Mouse (Mus musculus) kidney, postnatal 25 days (tissue): ENCODE data around the gene Hba-a1.

Source experiments
- DNase-seq, 2 experiments: peaks; one replicate each; pipeline ENCODE4 v3.0.0; 2021; ENCODE audit warnings: mixed read lengths in 2 of 2

The Hba-a1 gene

GRCm38 (mm10) chr11:32297866-32298531, 14.7 kb downstream of the Hba-a1 start:
- no peak for DNase-seq

GRCm38 (mm10) chr11:32298532-32298918, 15.2 kb downstream of the Hba-a1 start:
- DNase-seq = no peak

DNA sequence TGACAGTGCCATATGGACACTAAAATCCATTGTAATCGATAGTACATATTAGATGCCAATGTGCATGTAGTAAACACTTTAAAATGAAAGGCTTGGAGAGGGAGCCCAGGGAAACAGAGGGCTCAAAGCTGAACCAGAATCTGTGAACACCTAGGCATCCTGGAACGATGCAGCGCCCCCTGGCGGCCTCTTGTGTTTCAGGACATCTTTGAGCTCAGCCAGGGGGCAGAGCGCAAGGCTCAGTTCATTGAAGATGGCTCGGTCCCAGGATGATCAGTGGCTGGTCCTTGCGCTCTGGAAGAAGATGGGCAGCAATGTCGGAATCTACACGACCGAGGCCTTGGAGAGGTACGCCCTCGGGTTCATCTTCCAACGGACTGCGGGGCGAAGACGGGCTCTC, 16.6 kb downstream of the Hba-a1 start, which contains the start of gene Hbq1a:
TSS of gene Hbq1a (plus strand) at position 205 of the 400 bp plus-strand sequence.
- DNase-seq = peak; percentile 68 to 78

- no peak for DNase-seq
These were observed 17.3 kb downstream of the Hba-a1 start for GRCm38 (mm10) chr11:32300279-32301267.

DNA sequence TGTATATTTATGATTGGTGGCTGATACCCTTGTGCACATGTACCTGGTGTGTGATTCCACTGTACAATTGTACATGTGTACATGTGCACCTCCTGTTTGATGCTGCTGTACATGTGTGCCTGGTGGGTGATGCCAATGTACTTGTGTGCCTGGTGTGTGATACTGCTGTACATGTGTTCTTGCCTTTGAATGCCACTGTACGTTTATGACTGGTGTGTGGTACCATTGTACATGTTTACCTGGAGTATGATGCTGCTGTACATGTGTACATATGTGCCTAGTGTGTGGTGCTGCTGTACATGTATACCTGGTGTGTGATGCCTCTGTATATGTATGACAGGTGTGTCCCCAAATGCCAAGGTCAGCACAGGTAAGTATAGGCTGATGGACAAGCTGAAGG, 18.2 kb downstream of the Hba-a1 start:
- DNase-seq = no peak

GRCm38 (mm10) chr11:32302824-32303419, 19.6 kb downstream of the Hba-a1 start:
- DNase-seq = no peak

DNA sequence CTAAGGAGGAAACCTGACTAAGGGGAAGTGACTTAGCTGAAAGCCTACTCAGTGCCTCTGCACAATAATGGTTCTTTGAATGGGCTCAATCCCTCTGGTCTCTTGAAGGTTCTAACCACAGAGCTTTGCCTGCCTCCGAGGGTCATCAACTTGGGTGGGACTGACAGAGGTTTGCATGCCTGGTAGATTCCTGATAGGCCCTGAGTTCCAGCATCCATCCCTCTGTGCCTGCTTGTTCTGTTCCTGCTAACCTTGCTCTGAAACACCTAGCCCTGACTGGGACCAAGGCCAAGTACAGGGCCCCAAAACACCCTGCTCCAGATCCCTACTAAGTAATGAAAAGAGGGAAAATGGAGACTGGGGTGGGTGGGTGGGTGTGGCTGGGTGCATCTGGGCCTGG, 20.1 kb downstream of the Hba-a1 start:
- DNase-seq = no peak

- no peak for DNase-seq
These were observed 23.7 kb downstream of the Hba-a1 start for GRCm38 (mm10) chr11:32307006-32307405.

DNA sequence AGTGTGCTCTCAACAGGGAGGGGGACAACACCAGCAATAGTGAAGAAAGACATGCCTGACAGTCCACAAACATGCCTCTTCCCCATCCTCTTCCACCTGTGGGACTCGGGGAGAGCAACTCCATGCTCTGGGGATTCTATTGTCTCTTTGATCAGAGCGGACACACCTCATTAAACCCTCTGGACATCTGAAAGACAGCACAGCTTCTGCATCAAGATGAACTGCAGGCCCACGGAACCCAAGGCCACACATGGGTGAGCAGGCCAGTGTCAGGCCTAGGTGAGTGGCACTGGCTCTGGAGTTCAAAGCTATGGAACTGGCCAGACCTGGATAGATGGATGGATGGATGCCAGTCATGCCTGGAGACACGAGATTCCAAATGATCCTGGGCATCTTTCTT, 26.1 kb downstream of the Hba-a1 start:
- DNase-seq = no peak

- no peak for DNase-seq
These were observed 26.6 kb downstream of the Hba-a1 start for GRCm38 (mm10) chr11:32309928-32310327.

DNA sequence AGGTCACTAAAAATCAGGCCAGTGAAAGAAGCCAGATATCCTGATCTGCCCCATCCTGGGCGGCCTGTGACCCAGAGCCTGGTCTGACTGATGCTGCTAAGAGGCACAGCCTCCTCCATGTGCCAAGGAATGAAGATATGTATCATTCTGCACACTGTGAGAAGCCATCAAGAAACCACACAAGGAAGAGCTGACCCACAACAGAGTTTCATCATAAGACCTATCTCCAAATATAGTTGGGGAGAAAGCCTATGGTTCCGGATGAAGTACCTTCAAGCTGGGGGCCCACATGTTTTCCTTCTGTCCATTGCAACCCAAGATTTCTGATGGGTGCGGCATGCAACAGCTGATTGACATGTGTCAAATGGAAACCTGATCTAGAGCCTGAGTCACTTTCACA, 32.7 kb downstream of the Hba-a1 start:
- no peak for DNase-seq

GRCm38 (mm10) chr11:32320507-32321195, 37.3 kb downstream of the Hba-a1 start:
- no peak for DNase-seq

DNA sequence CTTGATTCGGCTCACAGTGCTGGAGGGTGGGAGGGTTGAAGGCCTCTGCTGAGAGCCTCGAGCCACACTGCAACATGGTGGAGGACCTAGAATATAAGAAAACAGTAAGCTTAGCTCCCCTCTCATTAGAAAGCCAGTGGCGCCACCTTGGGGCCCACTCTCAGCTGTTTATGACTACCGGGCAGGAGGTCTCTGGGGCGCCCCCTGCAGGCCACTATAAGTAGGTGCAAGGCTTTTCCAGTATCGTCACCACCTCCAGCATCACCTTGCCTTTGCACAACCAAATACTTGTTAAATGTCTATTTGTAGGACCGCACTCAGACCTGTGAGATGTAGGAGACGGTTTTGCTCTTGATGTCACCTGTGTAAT, 37.9 kb downstream of the Hba-a1 start:
- peak; percentile 74 to 75 for DNase-seq

GRCm38 (mm10) chr11:32324609-32325008, 41.3 kb downstream of the Hba-a1 start:
- DNase-seq = peak; percentile 87 to 95

DNA sequence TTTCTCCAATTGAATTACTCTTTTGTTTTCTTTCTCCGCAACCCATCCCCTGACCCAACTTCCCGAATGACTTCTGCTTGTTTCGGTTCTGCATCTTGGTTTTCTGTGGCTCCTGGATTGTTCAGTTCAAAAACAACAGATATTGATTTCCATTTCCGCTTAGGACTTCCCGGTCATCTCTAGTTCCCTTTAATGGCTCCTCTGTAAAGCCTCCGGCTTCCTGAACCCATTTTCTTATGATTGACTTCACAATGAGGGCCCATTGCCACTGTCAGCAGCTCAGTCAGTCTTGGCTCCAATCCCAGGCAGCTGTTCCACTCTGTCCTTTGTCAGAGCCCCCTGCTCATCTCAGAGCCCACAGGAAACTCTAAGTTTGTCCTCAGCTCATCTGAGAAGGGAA, 47.8 kb downstream of the Hba-a1 start:
- DNase-seq = peak; percentile 62 to 71

GRCm38 (mm10) chr11:32331861-32332260, 48.5 kb downstream of the Hba-a1 start:
- DNase-seq = no peak

DNA sequence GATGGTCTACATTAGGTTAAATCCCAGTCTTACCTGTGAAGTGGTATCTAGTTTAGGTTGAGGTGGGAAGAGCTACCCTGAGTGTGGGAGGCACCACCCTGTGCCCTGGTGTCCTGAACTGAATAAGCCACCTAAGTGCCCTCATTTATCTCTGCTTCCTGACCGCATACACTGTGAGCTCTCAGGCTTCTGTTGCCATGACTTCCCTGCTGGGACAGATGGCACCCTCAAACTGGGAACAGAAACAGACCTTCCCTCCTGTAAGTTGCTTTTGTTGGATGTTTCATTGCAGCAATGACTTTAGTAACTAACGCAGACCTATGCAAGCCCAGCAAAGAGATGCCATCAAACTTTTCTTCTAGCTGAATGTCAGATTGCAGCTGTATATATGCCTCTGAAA, 49.9 kb downstream of the Hba-a1 start:
- DNase-seq = no peak
